19 mouse cellular contexts compared by ENCODE assay signal in the genomic region with DNA sequence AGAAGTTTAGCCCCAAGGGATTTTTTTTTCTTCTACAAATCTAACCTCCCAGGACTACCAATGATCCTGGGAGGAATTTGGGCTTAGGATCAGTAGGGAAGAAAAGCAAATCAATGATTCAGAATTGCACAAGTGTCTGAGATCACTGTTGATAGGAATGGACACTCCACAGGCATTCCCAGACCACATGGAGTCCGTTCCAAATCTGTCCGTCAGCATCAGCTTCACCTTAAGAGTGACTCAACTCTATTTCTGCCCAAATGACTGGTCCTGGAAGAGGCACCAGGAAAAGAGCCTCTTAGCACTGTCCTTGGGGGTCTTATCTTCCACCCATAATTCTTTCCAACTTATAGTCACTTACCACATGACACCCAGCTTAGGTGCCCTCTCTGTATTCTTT.
A peak's percentile ranks its signal among the peaks of the same experiment; 100 is the strongest.
DNase-seq lines count a peak whose midpoint lies in the region; ATAC-seq and TF ChIP-seq lines count a peak whose summit lies in the region.
"Had no signal": no experiment of that assay in that cellular context is flagged by ENCODE, and none has a peak within 500 bp of the region (broad histone marks: within the 10 kb centered on the region; RNA-seq: fewer than 3 reads in every experiment).

No protein-coding gene starts in this region.

- no peak overlapping the region for H3K4me3 ChIP-seq in heart, postnatal 0 days (ENCODE audit: low read depth, low read length)
- no peak overlapping the region for H3K4me3 ChIP-seq in forebrain, embryonic 13.5 days
- H3K4me3 ChIP-seq: embryonic facial prominence, embryonic 12.5 days; limb, embryonic 12.5 days; midbrain, embryonic 13.5 days; neural tube, embryonic 15.5 days had no signal

- H3K4me2 ChIP-seq in heart, postnatal 0 days (ENCODE audit: low read depth, low read length): no peak overlapping the region
- no peak overlapping the region for H3K4me2 ChIP-seq in forebrain, embryonic 13.5 days
- H3K4me2 ChIP-seq: embryonic facial prominence, embryonic 12.5 days; limb, embryonic 12.5 days; midbrain, embryonic 13.5 days; neural tube, embryonic 15.5 days had no signal

- no peak for TF ChIP-seq CTCF in heart, postnatal 0 days (IDR thresholded peaks at IDR 0.05; ENCODE audit: low read depth)

- no peak overlapping the region for H3K9ac ChIP-seq in heart, postnatal 0 days (replicated peaks; ENCODE audit: low read depth, low read length)
- H3K9ac ChIP-seq in forebrain, embryonic 13.5 days: no peak overlapping the region
- H3K9ac ChIP-seq: embryonic facial prominence, embryonic 12.5 days; limb, embryonic 12.5 days; liver, embryonic 14.5 days; midbrain, embryonic 13.5 days; neural tube, embryonic 15.5 days had no signal

- H3K9me3 ChIP-seq in heart, postnatal 0 days (replicated peaks; ENCODE audit: control insufficient read depth, low read length): no peaks in the 10 kb centered on the region
- no peaks in the 10 kb centered on the region for H3K9me3 ChIP-seq in forebrain, embryonic 13.5 days (replicated peaks)
- H3K9me3 ChIP-seq: embryonic facial prominence, embryonic 12.5 days; limb, embryonic 12.5 days; midbrain, embryonic 13.5 days; neural tube, embryonic 15.5 days had no signal

- H3K4me1 ChIP-seq in heart, postnatal 0 days (ENCODE audit: control insufficient read depth, insufficient read depth): peaks cover 11% of the 10 kb centered on the region; the same call in 1 of the 2 replicates
- no peaks in the 10 kb centered on the region for H3K4me1 ChIP-seq in forebrain, embryonic 13.5 days
- H3K4me1 ChIP-seq: embryonic facial prominence, embryonic 12.5 days; limb, embryonic 12.5 days; midbrain, embryonic 13.5 days; neural tube, embryonic 15.5 days had no signal

- 34% methylated on average over 2 of the region's 2 CpGs for WGBS in heart, postnatal 0 days
- 87% methylated on average over 2 of the region's 2 CpGs for WGBS in forebrain, embryonic 13.5 days

- TF ChIP-seq EP300 in heart, postnatal 0 days (IDR thresholded peaks at IDR 0.05; ENCODE audit: low read depth): no peak

- H3K27me3 ChIP-seq in heart, postnatal 0 days (ENCODE audit: control insufficient read depth, insufficient read depth, low read length): no peaks in the 10 kb centered on the region
- no peaks in the 10 kb centered on the region for H3K27me3 ChIP-seq in forebrain, embryonic 13.5 days
- H3K27me3 ChIP-seq: embryonic facial prominence, embryonic 12.5 days; limb, embryonic 12.5 days; midbrain, embryonic 13.5 days; neural tube, embryonic 15.5 days had no signal

- peaks cover 10% of the 10 kb centered on the region; the same call in 1 of the 2 replicates for H3K36me3 ChIP-seq in heart, postnatal 0 days (replicated peaks; ENCODE audit: control insufficient read depth, insufficient read depth, low read length)
- H3K36me3 ChIP-seq in forebrain, embryonic 13.5 days (ENCODE audit: poor library complexity, severe bottlenecking): no peaks in the 10 kb centered on the region
- H3K36me3 ChIP-seq: embryonic facial prominence, embryonic 12.5 days; limb, embryonic 12.5 days; midbrain, embryonic 13.5 days; neural tube, embryonic 15.5 days had no signal

- peak overlapping the region; percentile 37; the same call in 1 of the 2 replicates for H3K27ac ChIP-seq in heart, postnatal 0 days (ENCODE audit: low read depth)
- H3K27ac ChIP-seq in forebrain, embryonic 13.5 days: no peak overlapping the region
- H3K27ac ChIP-seq: embryonic facial prominence, embryonic 12.5 days; limb, embryonic 12.5 days; liver, embryonic 14.5 days; midbrain, embryonic 13.5 days; neural tube, embryonic 15.5 days had no signal

- ATAC-seq in heart, postnatal 0 days (ENCODE audit: insufficient read depth, low read depth): peak; percentile 58
- ATAC-seq in forebrain, embryonic 13.5 days: no peak
- ATAC-seq: hindbrain, embryonic 16.5 days; intestine, postnatal 0 days; midbrain, embryonic 13.5 days had no signal

- peak; percentile 42 for DNase-seq in adrenal gland, adult 8-10 months
- DNase-seq in adrenal gland, postnatal 25 days: no peak
- no peak for DNase-seq in heart, postnatal 0 days (ENCODE audit: low spot score)
- DNase-seq in heart, adult 9 months (ENCODE audit: low spot score in 2 of 2): no peak
- peak; percentile 88 for DNase-seq in NIH3T3 (ENCODE audit: low read depth)
- peak; percentile 24 for DNase-seq in lung, postnatal 36 days
- DNase-seq in left cerebral cortex, adult 18-20 months (ENCODE audit: low spot score in 2 of 2): no peak
- DNase-seq: cerebellum, adult 9-10 months; gastrocnemius, postnatal 36 days; right cerebral cortex, postnatal 4 days; thymus, postnatal 25 days had no signal

Comparison
In these comparisons a context has a peak if more than half of its experiments do, and no peak if none do; other contexts are left out.
1. DNase-seq: peak in adrenal gland, adult 8-10 months (single experiment), NIH3T3 (single experiment) and lung, postnatal 36 days (single experiment); none in adrenal gland, postnatal 25 days (single experiment), heart, postnatal 0 days (single experiment), heart, adult 9 months (0 of 2) and left cerebral cortex, adult 18-20 months (0 of 2).